Mouse (Mus musculus) ES-Bruce4 (cell line): Measurements from ENCODE around the gene Gm8909.
"Not testable (repeated sequence)": the region's sequence is repeated elsewhere in the genome, so short reads cannot be mapped to it uniquely, and the experiment has no call there.

Source experiments
- CTCF ChIP-seq: IDR thresholded peaks from one replicate; pipeline ENCODE4 v1.8.1; 2011; ENCODE audit warnings: low read depth, low read length
- POLR2A ChIP-seq: IDR thresholded peaks from one replicate; pipeline ENCODE4 v1.8.1; 2011; ENCODE audit warnings: low read length; ENCODE audit not compliant: insufficient read depth

DNA sequence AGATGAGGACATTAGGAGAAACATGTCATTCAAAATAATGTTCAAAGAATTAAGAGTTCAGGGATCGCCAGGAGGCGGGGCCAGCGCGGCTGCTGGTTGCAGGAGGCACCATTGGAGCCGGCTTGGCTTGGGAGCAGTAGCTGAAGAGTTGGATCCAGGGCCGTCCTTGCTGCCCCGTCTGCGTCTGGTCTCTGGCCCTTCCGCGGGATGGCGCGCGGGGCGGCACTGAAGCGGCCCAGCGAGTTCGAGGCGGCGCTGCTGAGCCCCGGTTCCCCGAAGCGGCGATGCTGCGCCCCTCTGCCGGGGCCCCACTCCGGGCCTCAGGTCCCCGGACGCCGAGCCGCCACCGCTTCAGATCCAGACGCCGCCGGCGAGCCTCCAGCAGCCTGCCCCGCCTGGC is 10.6 kb downstream of the Gm8909 start:
- TF ChIP-seq POLR2A, CTCF: not testable (repeated sequence)
